Mouse (Mus musculus) MEL (cell line): Measurements from ENCODE around the gene Zfp874b. TPM values are rescaled to one million over a fixed set of nuclear protein-coding genes. Genes with fewer than 3 reads are reported as not detected.

Source experiments
- DNase-seq: peaks from one replicate; pipeline ENCODE4 v3.0.0; 2011; ENCODE audit warnings: low read depth, low spot score
- H3K27ac ChIP-seq: 2 replicates; pipeline ENCODE4 v1.5.1; 2012; ENCODE audit warnings: low read depth, mild to moderate bottlenecking, control low read depth, low read length, moderate library complexity; ENCODE audit not compliant: control insufficient read depth
- H3K27me3 ChIP-seq, 2 experiments: fragments of 150-350 bp in 1 of 2; sonication (generic) in 1 of 2; 2 replicates each; pipeline ENCODE4 v1.6.1; 2012; ENCODE audit warnings: low read length in 2 of 2, mild to moderate bottlenecking in 2 of 2, improper control_type of control experiment in 1 of 2, moderate library complexity in 1 of 2; ENCODE audit not compliant: insufficient read depth in 2 of 2, control insufficient read depth in 1 of 2
- H3K36me3 ChIP-seq, 2 experiments: 2 replicates each; pipeline ENCODE4 v1.6.1; 2012 to 2014; ENCODE audit warnings: low read length in 2 of 2, improper control_type of control experiment in 1 of 2, inconsistent platforms in 1 of 2, mild to moderate bottlenecking in 1 of 2; ENCODE audit not compliant: insufficient read depth in 2 of 2, control insufficient read depth in 1 of 2
- H3K4me1 ChIP-seq, 2 experiments: fragments of 150-350 bp in 1 of 2; sonication (generic) in 1 of 2; 2 replicates each; pipeline ENCODE4 v1.6.1; 2012; ENCODE audit warnings: low read length in 2 of 2, improper control_type of control experiment in 1 of 2, mild to moderate bottlenecking in 1 of 2; ENCODE audit not compliant: insufficient read depth in 2 of 2, control insufficient read depth in 1 of 2
- H3K4me3 ChIP-seq, 2 experiments: fragments of 150-350 bp in 1 of 2; sonication (generic) in 1 of 2; 2 replicates each; pipeline ENCODE4 v1.5.1; 2012; ENCODE audit warnings: low read depth in 2 of 2, low read length in 2 of 2, mild to moderate bottlenecking in 2 of 2, moderate library complexity in 2 of 2, control low read depth in 1 of 2, improper control_type of control experiment in 1 of 2; ENCODE audit not compliant: control insufficient read depth in 1 of 2, insufficient read depth in 1 of 2
- H3K79me2 ChIP-seq: 2 replicates; pipeline ENCODE4 v1.6.1; 2012; ENCODE audit warnings: mild to moderate bottlenecking, low read length, moderate library complexity; ENCODE audit not compliant: control insufficient read depth, poor library complexity, insufficient read depth
- H3K9ac ChIP-seq: 2 replicates; pipeline ENCODE4 v1.6.1; 2012; ENCODE audit warnings: low read depth, mild to moderate bottlenecking, control low read depth, low read length, moderate library complexity; ENCODE audit not compliant: control insufficient read depth, poor library complexity, severe bottlenecking
- H3K9me3 ChIP-seq: fragments of 150-350 bp; sonication (generic); replicated peaks from 2 replicates; pipeline ENCODE4 v1.6.1; 2012; ENCODE audit warnings: mild to moderate bottlenecking, low read length, improper control_type of control experiment, moderate library complexity; ENCODE audit not compliant: insufficient read depth
- BHLHE40 ChIP-seq: IDR thresholded peaks from 2 replicates; pipeline ENCODE4 v1.6.1; 2012; ENCODE audit warnings: low read depth, mild to moderate bottlenecking, inconsistent platforms, low read length, improper control_type of control experiment, borderline replicate concordance
- CHD1 ChIP-seq: IDR thresholded peaks from 2 replicates; pipeline ENCODE4 v1.6.1; 2012; ENCODE audit warnings: low read depth, mild to moderate bottlenecking, inconsistent platforms, low read length, improper control_type of control experiment
- CHD2 ChIP-seq: IDR thresholded peaks from 2 replicates; pipeline ENCODE4 v1.6.1; 2011; ENCODE audit warnings: low read length, improper control_type of control experiment
- CTCF ChIP-seq, 3 experiments: IDR thresholded peaks in 2 of 3; conservative IDR thresholded peaks in 1 of 3; 2 replicates each; pipeline ENCODE4 v1.5.1; 2011 to 2012; ENCODE audit warnings: low read length in 3 of 3, low read depth in 2 of 3, mild to moderate bottlenecking in 2 of 3, improper control_type of control experiment in 1 of 3, inconsistent platforms in 1 of 3, mixed read lengths in 1 of 3, moderate library complexity in 1 of 3; ENCODE audit not compliant: control insufficient read depth in 1 of 3, insufficient read depth in 1 of 3, poor library complexity in 1 of 3, severe bottlenecking in 1 of 3
- E2F4 ChIP-seq: IDR thresholded peaks from 2 replicates; pipeline ENCODE4 v1.6.1; 2011; ENCODE audit warnings: low read depth, low read length, improper control_type of control experiment, borderline replicate concordance
- ELF1 ChIP-seq: IDR thresholded peaks from 2 replicates; pipeline ENCODE4 v1.6.1; 2014; ENCODE audit warnings: low read depth, mild to moderate bottlenecking, inconsistent platforms, low read length, improper control_type of control experiment, moderate library complexity
- EP300 ChIP-seq, 2 experiments: IDR thresholded peaks; 2 replicates each; pipeline ENCODE4 v1.6.1; 2011; ENCODE audit warnings: improper control_type of control experiment in 2 of 2, low read length in 2 of 2, low read depth in 1 of 2, mild to moderate bottlenecking in 1 of 2
- ETS1 ChIP-seq: IDR thresholded peaks from 2 replicates; pipeline ENCODE4 v1.6.1; 2012; ENCODE audit warnings: low read depth, mild to moderate bottlenecking, inconsistent platforms, low read length, improper control_type of control experiment, moderate library complexity
- GABPA ChIP-seq: IDR thresholded peaks from 2 replicates; pipeline ENCODE4 v1.6.1; 2012; ENCODE audit warnings: low read depth, mild to moderate bottlenecking, inconsistent platforms, low read length, improper control_type of control experiment, moderate library complexity
- GATA1 ChIP-seq: IDR thresholded peaks from 2 replicates; pipeline ENCODE4 v1.6.1; 2011; ENCODE audit warnings: low read depth, low read length, improper control_type of control experiment
- HCFC1 ChIP-seq: IDR thresholded peaks from 2 replicates; pipeline ENCODE4 v1.6.1; 2012; ENCODE audit warnings: low read depth, mild to moderate bottlenecking, inconsistent platforms, low read length, improper control_type of control experiment, moderate library complexity
- JUND ChIP-seq: IDR thresholded peaks from 2 replicates; pipeline ENCODE4 v1.6.1; 2011; ENCODE audit warnings: low read depth, mild to moderate bottlenecking, improper control_type of control experiment, low read length
- KAT2A ChIP-seq: conservative IDR thresholded peaks from 2 replicates; pipeline ENCODE4 v1.6.1; 2012; ENCODE audit warnings: low read depth, low read length, improper control_type of control experiment, inconsistent platforms
- MAFK ChIP-seq: IDR thresholded peaks from 2 replicates; pipeline ENCODE4 v1.6.1; 2011; ENCODE audit warnings: low read depth, mild to moderate bottlenecking, low read length, improper control_type of control experiment, borderline replicate concordance
- MAX ChIP-seq: IDR thresholded peaks from 2 replicates; pipeline ENCODE4 v1.6.1; 2011; ENCODE audit warnings: low read length, improper control_type of control experiment
- MAZ ChIP-seq: IDR thresholded peaks from 2 replicates; pipeline ENCODE4 v1.6.1; 2012; ENCODE audit warnings: low read depth, mild to moderate bottlenecking, inconsistent platforms, low read length, improper control_type of control experiment
- MEF2A ChIP-seq: IDR thresholded peaks from 2 replicates; pipeline ENCODE4 v1.6.1; 2014; ENCODE audit warnings: low read depth, mild to moderate bottlenecking, inconsistent platforms, low read length, improper control_type of control experiment; ENCODE audit not compliant: poor library complexity, insufficient replicate concordance, severe bottlenecking; ENCODE audit errors: extremely low read depth
- MXI1 ChIP-seq: IDR thresholded peaks from 2 replicates; pipeline ENCODE4 v1.6.1; 2011; ENCODE audit warnings: mild to moderate bottlenecking, low read depth, low read length, improper control_type of control experiment
- MYC ChIP-seq: IDR thresholded peaks from 2 replicates; pipeline ENCODE4 v1.6.1; 2011; ENCODE audit warnings: low read depth, mild to moderate bottlenecking, low read length, improper control_type of control experiment, moderate library complexity
- NELFE ChIP-seq: IDR thresholded peaks from 2 replicates; pipeline ENCODE4 v1.6.1; 2011; ENCODE audit warnings: low read depth, low read length, improper control_type of control experiment
- NRF1 ChIP-seq: IDR thresholded peaks from 2 replicates; pipeline ENCODE4 v1.6.1; 2014; ENCODE audit warnings: low read depth, mild to moderate bottlenecking, inconsistent platforms, low read length, improper control_type of control experiment, moderate library complexity; ENCODE audit not compliant: poor library complexity, insufficient read depth, severe bottlenecking
- POLR2AphosphoS2 ChIP-seq: IDR thresholded peaks from 2 replicates; pipeline ENCODE4 v1.6.1; 2011; ENCODE audit warnings: low read length, improper control_type of control experiment
- POLR2AphosphoS5 ChIP-seq: IDR thresholded peaks from 2 replicates; pipeline ENCODE4 v1.6.1; 2012; ENCODE audit warnings: low read depth, borderline replicate concordance, mild to moderate bottlenecking, inconsistent platforms, low read length, moderate library complexity, mixed read lengths
- RCOR1 ChIP-seq: IDR thresholded peaks from 2 replicates; pipeline ENCODE4 v1.6.1; 2012; ENCODE audit warnings: low read depth, mild to moderate bottlenecking, inconsistent platforms, low read length, improper control_type of control experiment
- SIN3A ChIP-seq: IDR thresholded peaks from 2 replicates; pipeline ENCODE4 v1.6.1; 2012; ENCODE audit warnings: low read length, improper control_type of control experiment, inconsistent platforms
- SMC3 ChIP-seq: IDR thresholded peaks from 2 replicates; pipeline ENCODE4 v1.6.1; 2011; ENCODE audit warnings: low read depth, low read length, improper control_type of control experiment
- TAL1 ChIP-seq: IDR thresholded peaks from 2 replicates; pipeline ENCODE4 v1.6.1; 2012; ENCODE audit warnings: mild to moderate bottlenecking, inconsistent platforms, low read length, moderate library complexity, mixed read lengths
- TBP ChIP-seq: IDR thresholded peaks from 2 replicates; pipeline ENCODE4 v1.8.0; 2011; ENCODE audit warnings: low read depth, low read length, improper control_type of control experiment
- TCF12 ChIP-seq: IDR thresholded peaks from 2 replicates; pipeline ENCODE4 v1.6.1; 2014; ENCODE audit warnings: low read depth, mild to moderate bottlenecking, inconsistent platforms, low read length, improper control_type of control experiment, moderate library complexity
- UBTF ChIP-seq: IDR thresholded peaks from 2 replicates; pipeline ENCODE4 v1.6.1; 2012; ENCODE audit warnings: low read depth, mild to moderate bottlenecking, inconsistent platforms, low read length, improper control_type of control experiment, moderate library complexity, borderline replicate concordance; ENCODE audit not compliant: insufficient read depth
- USF1 ChIP-seq: IDR thresholded peaks from 2 replicates; pipeline ENCODE4 v1.6.1; 2014; ENCODE audit warnings: low read depth, mild to moderate bottlenecking, inconsistent platforms, low read length, improper control_type of control experiment, moderate library complexity
- USF2 ChIP-seq, 2 experiments: IDR thresholded peaks; 2 replicates each; pipeline ENCODE4 v1.6.1; 2011 to 2012; ENCODE audit warnings: improper control_type of control experiment in 2 of 2, low read length in 2 of 2, borderline replicate concordance in 1 of 2, inconsistent platforms in 1 of 2, low read depth in 1 of 2, mild to moderate bottlenecking in 1 of 2; ENCODE audit not compliant: insufficient read depth in 1 of 2
- ZC3H11A ChIP-seq: IDR thresholded peaks from 2 replicates; pipeline ENCODE4 v1.6.1; 2012; ENCODE audit warnings: low read depth, mild to moderate bottlenecking, inconsistent platforms, low read length, improper control_type of control experiment
- ZKSCAN1 ChIP-seq: IDR thresholded peaks from 2 replicates; pipeline ENCODE4 v1.6.1; 2012; ENCODE audit warnings: low read depth, mild to moderate bottlenecking, inconsistent platforms, low read length, improper control_type of control experiment, moderate library complexity
- ZMIZ1 ChIP-seq: IDR thresholded peaks from 2 replicates; pipeline ENCODE4 v1.6.1; 2012; ENCODE audit warnings: low read depth, mild to moderate bottlenecking, inconsistent platforms, low read length, improper control_type of control experiment, moderate library complexity
- ZNF384 ChIP-seq: IDR thresholded peaks from 2 replicates; pipeline ENCODE4 v1.6.1; 2012; ENCODE audit warnings: low read depth, mild to moderate bottlenecking, inconsistent platforms, low read length, improper control_type of control experiment
- polyA plus RNA-seq, 2 experiments: library from polyadenylated mRNA; stranded (reverse) in 1 of 2; unstranded in 1 of 2; fragments of >175 nt in 1 of 2; fragments of >200 nt in 1 of 2; gene quantifications; 2 replicates each; pipeline versions ENCODE4 v1.2.1 to v1.2.4; 2012; ENCODE audit warnings: low replicate concordance in 2 of 2, low read depth in 1 of 2; ENCODE audit not compliant: insufficient read length in 2 of 2, insufficient read depth in 1 of 2, missing spikeins in 1 of 2
- total RNA-seq: library from RNA; depleted of rRNA; stranded (reverse); fragments of 300-350 nt; gene quantifications from 2 replicates; pipeline ENCODE4 v1.2.3, GENCODE M21; 2012

Zfp874b gene
- total and polyA plus RNA-seq, 3 experiments = 3.5 to 4.4 TPM; not detected in 1

GRCm38 (mm10) chr13:67525753-67526410, 41.8 kb upstream of the Zfp874b start, which contains the start of the genes Gm26965 and Zfp87:
Gene Gm26965 (minus strand): TSS chr13:67526151.
Gene Zfp87 (minus strand): TSS chr13:67526177.
- no peaks in the 10 kb centered on the region for H3K9me3 ChIP-seq
- H3K4me3 ChIP-seq = peak within 1 kb of the TSS; percentile 84 to 97
- H3K27ac ChIP-seq = peak within 1 kb of the TSS; percentile 59
- H3K4me1 ChIP-seq = peaks cover 0 to 4% of the 10 kb centered on the region in 2 experiments; a peak in 1 of 4 replicates
- peak; percentile 98 for DNase-seq
- peaks cover 21% of the 10 kb centered on the region for H3K79me2 ChIP-seq
- H3K9ac ChIP-seq = peak within 1 kb of the TSS; percentile 84
- H3K36me3 ChIP-seq = peaks cover under 1 to 9% of the 10 kb centered on the region in 2 experiments; a peak in 3 of 4 replicates
- no peaks in the 10 kb centered on the region for H3K27me3 ChIP-seq
- no peak for TF ChIP-seq UBTF
- TF ChIP-seq POLR2AphosphoS2 = peak; percentile 76; the same call in 1 of the 2 replicates
- no peak; the same call in 1 of the 2 replicates for TF ChIP-seq MYC
- TF ChIP-seq NELFE = peak; percentile 70
- peak; percentile 93 for TF ChIP-seq TBP
- TF ChIP-seq USF1 = 0 out of 2 replicates have a peak, but pooled peaks have one; percentile 18
- peak; percentile 54 for TF ChIP-seq MAX
- TF ChIP-seq MXI1 = peak; percentile 91
- TF ChIP-seq ZKSCAN1 = no peak
- TF ChIP-seq CHD1 = no peak
- no peak for TF ChIP-seq GABPA
- TF ChIP-seq ZNF384 = no peak
- peak; percentile 99 for TF ChIP-seq ELF1
- peak in 1 of 2 experiments; percentile 50; a peak in 2 of 4 replicates for TF ChIP-seq EP300 (IDR thresholded peaks at IDR 0.05; ENCODE audit: low read depth in 1 of 2, low read length in 2 of 2)
- TF ChIP-seq SMC3 = no peak
- TF ChIP-seq GATA1 = no peak
- peak; percentile 98 for TF ChIP-seq SIN3A
- TF ChIP-seq KAT2A = peak; percentile 89
- no peak for TF ChIP-seq NRF1
- TF ChIP-seq MAZ = peak; percentile 61; the same call in 1 of the 2 replicates
- peak; percentile 62 for TF ChIP-seq TCF12
- TF ChIP-seq MAFK = no peak
- TF ChIP-seq USF2 (IDR thresholded peaks at IDR 0.05; ENCODE audit: borderline replicate concordance in 1 of 2, insufficient read depth in 1 of 2, low read depth in 1 of 2, low read length in 2 of 2) = no peak
- no peak for TF ChIP-seq CTCF (IDR thresholded peaks at IDR 0.05 in 2 of 3, conservative IDR thresholded peaks at IDR 0.05 in 1 of 3; ENCODE audit: control insufficient read depth in 1 of 3, insufficient read depth in 1 of 3, low read depth in 2 of 3, low read length in 3 of 3, poor library complexity in 1 of 3, severe bottlenecking in 1 of 3)
- no peak for TF ChIP-seq TAL1
- no peak for TF ChIP-seq BHLHE40
- TF ChIP-seq MEF2A = no peak
- TF ChIP-seq RCOR1 = no peak
- TF ChIP-seq ZMIZ1 = peak; percentile 71
- TF ChIP-seq ETS1 = peak; percentile 73
- no peak for TF ChIP-seq ZC3H11A
- no peak for TF ChIP-seq POLR2AphosphoS5
- TF ChIP-seq CHD2 = no peak
- no peak for TF ChIP-seq JUND
- TF ChIP-seq E2F4 = no peak
- TF ChIP-seq HCFC1 = peak; percentile 99
